ENCODE assay signal across 13 mouse cellular contexts in genomic region chr17:12872275-12873028, GRCm38 (mm10). TPM values are rescaled to one million over a fixed set of nuclear protein-coding genes. Genes with fewer than 3 reads are reported as not detected.
A peak's percentile ranks its signal among the peaks of the same experiment; 100 is the strongest.
DNase-seq lines count a peak whose midpoint lies in the region; ATAC-seq lines count a peak whose summit lies in the region.
"Had no signal": no experiment of that assay in that cellular context is flagged by ENCODE, and none has a peak within 500 bp of the region (broad histone marks: within the 10 kb centered on the region; RNA-seq: fewer than 3 reads in every experiment).

No protein-coding gene starts in this region.

- peaks cover 52% of the 10 kb centered on the region for H3K4me1 ChIP-seq in embryonic facial prominence, embryonic 13.5 days
- H3K4me1 ChIP-seq in neural tube, embryonic 13.5 days (replicated peaks): peaks cover 14% of the 10 kb centered on the region; the same call in 1 of the 2 replicates

- peak overlapping the region; percentile 5; the same call in 1 of the 2 replicates for H3K4me2 ChIP-seq in embryonic facial prominence, embryonic 13.5 days
- 0 out of 2 replicates have a peak overlapping the region, but pooled peaks have one; percentile 13 for H3K4me2 ChIP-seq in neural tube, embryonic 13.5 days
- H3K4me2 ChIP-seq: embryonic facial prominence, embryonic 15.5 days had no signal

- DNase-seq in layer of hippocampus, adult 11-12 months (ENCODE audit: low spot score): peak; percentile 63
- no peak for DNase-seq in layer of hippocampus, adult 9-10 months (ENCODE audit: low spot score)
- peak; percentile 86 for DNase-seq in brain, adult 2 months (ENCODE audit: low read depth, low spot score)
- DNase-seq in lung, postnatal 10 days: no peak
- no peak for DNase-seq in urinary bladder, postnatal 25 days (ENCODE audit: low spot score)
- DNase-seq: adrenal gland, postnatal 10 days; gastrocnemius, postnatal 25 days had no signal

- no peaks in the 10 kb centered on the region for H3K9me3 ChIP-seq in embryonic facial prominence, embryonic 13.5 days
- H3K9me3 ChIP-seq in neural tube, embryonic 13.5 days: no peaks in the 10 kb centered on the region
- H3K9me3 ChIP-seq: embryonic facial prominence, embryonic 15.5 days; megakaryocyte, embryonic 14.5 days had no signal

- H3K4me3 ChIP-seq in embryonic facial prominence, embryonic 13.5 days: no peak overlapping the region
- H3K4me3 ChIP-seq in neural tube, embryonic 13.5 days: no peak overlapping the region
- H3K4me3 ChIP-seq: embryonic facial prominence, embryonic 15.5 days; megakaryocyte, embryonic 14.5 days had no signal

- 0 out of 2 replicates have a peak, but pooled peaks cover 3% of the 10 kb centered on the region for H3K27me3 ChIP-seq in embryonic facial prominence, embryonic 13.5 days
- H3K27me3 ChIP-seq in neural tube, embryonic 13.5 days: no peaks in the 10 kb centered on the region
- H3K27me3 ChIP-seq: embryonic facial prominence, embryonic 15.5 days had no signal

- no peaks in the 10 kb centered on the region for H3K36me3 ChIP-seq in embryonic facial prominence, embryonic 13.5 days
- H3K36me3 ChIP-seq in neural tube, embryonic 13.5 days: no peaks in the 10 kb centered on the region
- H3K36me3 ChIP-seq: embryonic facial prominence, embryonic 15.5 days had no signal

- H3K27ac ChIP-seq in embryonic facial prominence, embryonic 13.5 days: no peak overlapping the region
- peak overlapping the region; percentile 29; the same call in 1 of the 2 replicates for H3K27ac ChIP-seq in neural tube, embryonic 13.5 days (replicated peaks)
- H3K27ac ChIP-seq: embryonic facial prominence, embryonic 15.5 days; stomach, postnatal 0 days had no signal

- 48% methylated on average over 16 of the region's 16 CpGs for WGBS in embryonic facial prominence, embryonic 13.5 days
- 41% methylated on average over 16 of the region's 16 CpGs for whole genome bisulfite sequencing in neural tube, embryonic 13.5 days

- H3K9ac ChIP-seq in embryonic facial prominence, embryonic 13.5 days: no peak overlapping the region
- no peak overlapping the region for H3K9ac ChIP-seq in neural tube, embryonic 13.5 days
- H3K9ac ChIP-seq: embryonic facial prominence, embryonic 15.5 days had no signal

- ATAC-seq in embryonic facial prominence, embryonic 13.5 days (ENCODE audit: insufficient number of reproducible peaks, insufficient read depth, low FRiP score, low TSS enrichment, low read depth): no peak; the same call in 1 of the 2 replicates
- peak; percentile 83 for ATAC-seq in neural tube, embryonic 13.5 days (ENCODE audit: low read depth)
- ATAC-seq: intestine, embryonic 16.5 days had no signal

RNA-seq across cellular contexts. Expression of gene Mrgprh, which starts 3.4 kb away (rescaled TPM):
- polyA plus RNA-seq in embryonic facial prominence, embryonic 13.5 days (2015; fragmentation: Nextera tagmentation; extraction: Ambion mirVana): not detected in 2 replicates
- polyA plus RNA-seq in neural tube, embryonic 13.5 days (2015; fragmentation: Nextera tagmentation; extraction: Ambion mirVana): not detected in 2 replicates
- polyA plus RNA-seq: intestine, embryonic 16.5 days; stomach, postnatal 0 days had no signal

RNA-seq across cellular contexts. Expression of gene Mas1, which starts 4.5 kb away (rescaled TPM):
- polyA plus RNA-seq in embryonic facial prominence, embryonic 13.5 days (2015; fragmentation: Nextera tagmentation; extraction: Ambion mirVana): 1.2 and 2.1 TPM in 2 replicates
- polyA plus RNA-seq in neural tube, embryonic 13.5 days (2015; fragmentation: Nextera tagmentation; extraction: Ambion mirVana): 0.14 TPM in 1 of 2 replicates, not detected in the other

RNA-seq across cellular contexts. Expression of gene Pnldc1, which starts 37.6 kb away (rescaled TPM):
- 1.8 and 3.5 TPM in 2 replicates for polyA plus RNA-seq in embryonic facial prominence, embryonic 13.5 days (2015; fragmentation: Nextera tagmentation; extraction: Ambion mirVana)
- polyA plus RNA-seq in neural tube, embryonic 13.5 days (2015; fragmentation: Nextera tagmentation; extraction: Ambion mirVana): 1.9 and 2.5 TPM in 2 replicates

RNA-seq across cellular contexts. Expression of gene Tcp1, which starts 43.0 kb away (rescaled TPM):
- 429 and 454 TPM in 2 replicates for polyA plus RNA-seq in embryonic facial prominence, embryonic 13.5 days (2015; fragmentation: Nextera tagmentation; extraction: Ambion mirVana)
- 410 and 432 TPM in 2 replicates for polyA plus RNA-seq in neural tube, embryonic 13.5 days (2015; fragmentation: Nextera tagmentation; extraction: Ambion mirVana)

RNA-seq across cellular contexts. Expression of gene Mrpl18, which starts 43.7 kb away (rescaled TPM):
- polyA plus RNA-seq in embryonic facial prominence, embryonic 13.5 days (2015; fragmentation: Nextera tagmentation; extraction: Ambion mirVana): 136 and 172 TPM in 2 replicates
- polyA plus RNA-seq in neural tube, embryonic 13.5 days (2015; fragmentation: Nextera tagmentation; extraction: Ambion mirVana): 134 and 144 TPM in 2 replicates

Comparison
In these comparisons a context has a peak if more than half of its experiments do, and no peak if none do; other contexts are left out.
1. DNase-seq: peak in layer of hippocampus, adult 11-12 months (single experiment) and brain, adult 2 months (single experiment); none in layer of hippocampus, adult 9-10 months (single experiment), lung, postnatal 10 days (single experiment) and urinary bladder, postnatal 25 days (single experiment).